Mouse (Mus musculus) stomach, embryonic 15.5 days (tissue): ENCODE measurements around the gene Sec61a1. TPM values are rescaled to one million over a fixed set of nuclear protein-coding genes. Genes with fewer than 3 reads are reported as not detected.

Experiments used
- ATAC-seq: fragments of 200-750 bp; cut with Nextera tagmentation; 2 replicates; pipeline ENCODE4 v1.8.0; 2017; ENCODE audit warnings: low read depth, moderate number of reproducible peaks, moderate TSS enrichment; ENCODE audit not compliant: insufficient read depth, low FRiP score
- H3K27ac ChIP-seq: fragments of 300-500 bp; sonication (generic); 2 replicates; pipeline ENCODE4 v1.5.1; 2015; ENCODE audit warnings: mild to moderate bottlenecking, inconsistent platforms
- H3K27me3 ChIP-seq: fragments of 300-500 bp; sonication (generic); replicated peaks from 2 replicates; pipeline ENCODE4 v1.6.1; 2015; ENCODE audit warnings: inconsistent platforms
- H3K36me3 ChIP-seq: fragments of 300-500 bp; sonication (generic); 2 replicates; pipeline ENCODE4 v1.6.1; 2015; ENCODE audit warnings: inconsistent platforms
- H3K4me1 ChIP-seq: fragments of 300-500 bp; sonication (generic); 2 replicates; pipeline ENCODE4 v1.6.1; 2015; ENCODE audit warnings: inconsistent platforms
- H3K4me2 ChIP-seq: fragments of 300-500 bp; sonication (generic); 2 replicates; pipeline ENCODE4 v1.6.1; 2015; ENCODE audit warnings: mild to moderate bottlenecking, inconsistent platforms
- H3K4me3 ChIP-seq: fragments of 300-500 bp; sonication (generic); replicated peaks from 2 replicates; pipeline ENCODE4 v1.5.1; 2015; ENCODE audit warnings: inconsistent platforms
- H3K9ac ChIP-seq: fragments of 300-500 bp; sonication (generic); 2 replicates; pipeline ENCODE4 v1.6.1; 2015; ENCODE audit warnings: inconsistent platforms
- H3K9me3 ChIP-seq: fragments of 300-500 bp; sonication (generic); 2 replicates; pipeline ENCODE4 v1.6.1; 2016; ENCODE audit warnings: inconsistent platforms
- whole genome bisulfite sequencing: fragments of 180-500 bp; shearing (Covaris S2); methylation state at CpG from one replicate; pipeline ENCODE4 v1.1.7; 2015; 5-methylcytosine and 5-hydroxymethylcytosine counted together
- polyA plus RNA-seq: library from polyadenylated mRNA; unstranded; fragments of >200 nt; fragmentation: Nextera tagmentation; extraction: Ambion mirVana; gene quantifications from 2 replicates; pipeline ENCODE4 v1.2.1, GENCODE M21; 2015

Sec61a1 gene
- polyA plus RNA-seq, 1 experiment from 2014 or later, result 260 TPM

DNA sequence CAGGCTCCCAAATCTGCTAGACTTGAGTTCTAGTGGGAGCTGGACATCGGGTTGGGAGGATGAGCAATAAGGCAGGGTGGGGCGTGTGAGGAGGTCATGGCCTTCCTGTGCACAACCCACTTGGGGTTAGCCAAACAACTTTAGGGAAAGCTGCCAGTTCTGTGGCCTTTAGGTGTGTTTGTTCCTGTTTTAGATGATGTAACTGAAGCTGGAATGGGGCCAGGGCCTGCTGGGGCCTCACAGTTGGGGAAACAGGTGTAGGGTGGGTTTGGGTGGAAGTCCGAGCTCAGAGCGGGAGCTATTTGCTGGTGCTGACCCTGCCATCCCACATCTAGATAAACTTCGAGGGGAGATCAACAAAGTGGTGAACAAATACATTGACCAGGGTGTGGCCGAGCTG is 33.3 kb downstream of the Sec61a1 start:
- ATAC-seq, result no peak
- Histone ChIP-seq H3K9me3 (no peaks in the 10 kb centered on the region), H3K27ac (no peak overlapping the region), H3K27me3 (no peaks in the 10 kb centered on the region), H3K4me1 (no peaks in the 10 kb centered on the region), H3K4me3 (no peak overlapping the region), H3K36me3 (peaks cover 47% of the 10 kb centered on the region), H3K9ac (no peak overlapping the region), H3K4me2 (no peak overlapping the region)
- WGBS, result 65% methylated on average over 6 of the region's 6 CpGs

DNA sequence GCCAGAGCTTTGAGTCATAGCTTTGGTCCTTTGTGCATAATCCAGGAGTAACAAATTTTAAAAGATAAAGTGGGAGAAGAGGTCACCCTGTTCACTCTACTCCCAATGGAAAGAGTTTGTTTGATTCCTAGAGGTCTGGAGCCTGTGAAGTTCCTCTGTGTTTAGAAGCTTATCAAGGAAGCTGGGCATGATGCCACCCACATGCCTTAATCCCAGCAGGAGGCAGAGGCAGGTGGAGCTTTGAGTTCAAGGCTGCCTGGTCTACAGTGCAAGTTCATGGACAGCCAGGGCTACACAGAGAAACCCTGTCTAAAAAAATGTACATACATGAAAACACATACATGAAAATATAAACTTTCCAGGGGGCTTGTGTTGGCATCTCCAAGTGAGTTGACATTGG is 34.8 kb downstream of the Sec61a1 start:
- no peak for ATAC-seq
- H3K4me3 ChIP-seq, result no peak overlapping the region
- H3K27ac ChIP-seq, result no peak overlapping the region
- no peak overlapping the region for H3K9ac ChIP-seq
- H3K36me3 ChIP-seq, result peaks cover 50% of the 10 kb centered on the region
- no peaks in the 10 kb centered on the region for H3K9me3 ChIP-seq
- no peaks in the 10 kb centered on the region for H3K4me1 ChIP-seq
- no peak overlapping the region for H3K4me2 ChIP-seq
- H3K27me3 ChIP-seq, result no peaks in the 10 kb centered on the region

DNA sequence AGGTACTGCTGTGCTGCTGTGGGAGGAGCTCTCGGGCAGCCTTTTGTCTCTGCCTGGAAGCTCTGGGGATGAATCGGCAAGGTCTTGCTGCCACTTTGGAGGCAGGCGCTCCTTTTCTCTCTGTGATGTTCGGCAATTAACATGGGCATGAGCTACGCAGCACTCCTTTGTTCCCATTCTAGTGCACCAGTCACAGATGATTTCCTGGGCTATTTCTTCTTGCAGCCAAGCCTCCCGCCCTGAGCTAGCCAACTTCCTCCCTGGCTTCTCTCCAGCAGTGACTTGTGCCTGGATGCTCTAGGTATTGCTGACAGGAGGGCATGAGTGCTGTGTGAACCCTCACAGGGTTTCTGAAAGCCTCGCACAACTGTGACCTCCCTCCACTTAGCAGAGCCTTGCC is 35.6 kb downstream of the Sec61a1 start:
- Histone ChIP-seq H3K4me1 (no peaks in the 10 kb centered on the region), H3K4me2 (no peak overlapping the region), H3K4me3 (no peak overlapping the region), H3K9me3 (no peaks in the 10 kb centered on the region), H3K27me3 (no peaks in the 10 kb centered on the region), H3K9ac (no peak overlapping the region), H3K27ac (no peak overlapping the region), H3K36me3 (peaks cover 43% of the 10 kb centered on the region)
- no peak for ATAC-seq
- WGBS, result 73% methylated on average over 7 of the region's 7 CpGs

DNA sequence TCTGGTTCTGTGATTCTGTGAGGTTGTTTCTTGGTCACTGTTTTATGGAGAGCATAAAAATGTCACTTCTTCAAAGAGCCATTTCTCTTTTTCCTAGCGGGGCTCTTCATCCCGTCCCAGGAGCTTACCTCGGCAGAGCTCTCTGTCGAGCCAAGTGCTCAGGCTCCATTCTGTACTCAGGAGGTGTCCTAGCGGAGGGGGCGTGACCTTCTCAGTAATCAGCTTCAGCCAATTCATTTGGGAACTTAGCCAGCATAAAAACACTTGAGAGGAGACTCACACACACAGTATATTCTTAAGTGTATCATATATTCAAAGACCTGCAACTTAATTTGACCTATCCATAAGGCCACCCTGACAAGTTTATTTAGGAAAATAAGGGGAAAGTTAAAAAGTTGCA is 38.3 kb downstream of the Sec61a1 start:
- Histone ChIP-seq H3K4me3 (no peak overlapping the region), H3K9ac (no peak overlapping the region), H3K27me3 (no peaks in the 10 kb centered on the region), H3K4me1 (no peaks in the 10 kb centered on the region), H3K9me3 (no peaks in the 10 kb centered on the region), H3K36me3 (peaks cover 41% of the 10 kb centered on the region), H3K27ac (no peak overlapping the region), H3K4me2 (no peak overlapping the region)
- WGBS, result 63% methylated on average over 6 of the region's 6 CpGs
- no peak for ATAC-seq

DNA sequence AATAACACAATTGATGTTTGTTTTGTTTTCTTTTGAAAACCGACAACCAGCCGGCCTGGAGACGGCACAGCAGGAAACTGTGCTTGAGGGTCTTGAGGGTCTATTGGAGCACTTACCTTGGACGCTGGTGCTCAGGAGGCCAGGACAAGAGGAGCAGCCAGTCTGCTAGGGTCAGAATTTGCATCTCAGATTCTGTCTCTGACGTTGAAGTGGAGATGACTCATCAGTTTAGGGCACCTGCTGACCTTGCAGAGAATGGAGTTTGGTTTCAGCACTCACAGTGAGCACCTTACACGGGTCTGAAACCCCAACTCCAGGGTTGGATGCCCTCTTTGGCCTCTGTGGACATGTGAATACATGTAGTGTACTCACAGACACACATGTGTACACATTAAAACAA is 48.8 kb downstream of the Sec61a1 start:
- Histone ChIP-seq H3K4me1 (peaks cover 10% of the 10 kb centered on the region), H3K27me3 (no peaks in the 10 kb centered on the region), H3K4me3 (no peak overlapping the region), H3K9ac (no peak overlapping the region), H3K36me3 (peaks cover 44% of the 10 kb centered on the region), H3K27ac (no peak overlapping the region), H3K4me2 (no peak overlapping the region), H3K9me3 (no peaks in the 10 kb centered on the region)
- WGBS, result 71% methylated on average over 6 of the region's 6 CpGs
- no peak for ATAC-seq

DNA sequence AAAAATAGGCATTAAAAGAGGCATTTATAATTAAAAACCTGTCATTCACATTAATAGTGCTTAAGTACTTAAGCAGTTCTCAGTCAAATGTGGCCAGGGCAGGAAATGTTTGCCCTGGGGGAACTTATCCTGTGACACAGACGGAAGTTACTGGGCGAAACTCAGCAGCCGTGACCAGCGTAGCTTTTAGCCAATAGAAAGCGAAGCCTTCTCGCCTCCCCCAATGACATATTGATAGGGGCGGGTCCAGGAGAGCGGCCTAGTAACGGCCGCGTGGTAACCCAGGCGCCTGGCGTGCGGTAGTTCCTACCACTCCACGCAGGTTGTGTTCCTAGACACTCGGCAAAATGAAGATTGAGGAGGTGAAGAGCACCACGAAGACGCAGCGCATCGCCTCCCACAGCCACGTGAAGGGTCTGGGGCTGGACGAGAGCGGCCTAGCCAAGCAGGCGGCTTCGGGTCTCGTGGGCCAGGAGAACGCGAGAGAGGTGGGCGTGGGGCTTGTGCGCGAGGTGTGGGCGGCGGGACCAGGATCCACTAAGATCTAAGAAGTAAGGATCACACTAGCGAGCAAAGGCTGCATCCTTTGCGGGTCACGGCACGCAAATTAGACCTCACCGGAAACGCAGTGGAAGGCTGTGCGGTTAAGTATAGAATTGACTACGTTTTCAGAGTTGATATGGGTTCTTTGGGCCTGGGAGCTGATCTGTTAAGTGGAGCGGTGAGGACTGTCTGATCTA is 53.4 kb downstream of the Sec61a1 start, which contains the start of gene Ruvbl1:
TSS of gene Ruvbl1 (plus strand) at position 229 of the 740 bp plus-strand sequence.
- Histone ChIP-seq H3K4me1 (peaks cover 10% of the 10 kb centered on the region), H3K9ac (peak within 1 kb of the TSS; percentile 61), H3K27ac (no peak within 1 kb of the TSS), H3K4me3 (peak within 1 kb of the TSS; percentile 70), H3K36me3 (peaks cover 14% of the 10 kb centered on the region), H3K4me2 (peak within 1 kb of the TSS; percentile 75), H3K9me3 (no peaks in the 10 kb centered on the region), H3K27me3 (no peaks in the 10 kb centered on the region)
- peak; percentile 100 for ATAC-seq
- WGBS, result under 1% methylated on average over 42 of the region's 42 CpGs

DNA sequence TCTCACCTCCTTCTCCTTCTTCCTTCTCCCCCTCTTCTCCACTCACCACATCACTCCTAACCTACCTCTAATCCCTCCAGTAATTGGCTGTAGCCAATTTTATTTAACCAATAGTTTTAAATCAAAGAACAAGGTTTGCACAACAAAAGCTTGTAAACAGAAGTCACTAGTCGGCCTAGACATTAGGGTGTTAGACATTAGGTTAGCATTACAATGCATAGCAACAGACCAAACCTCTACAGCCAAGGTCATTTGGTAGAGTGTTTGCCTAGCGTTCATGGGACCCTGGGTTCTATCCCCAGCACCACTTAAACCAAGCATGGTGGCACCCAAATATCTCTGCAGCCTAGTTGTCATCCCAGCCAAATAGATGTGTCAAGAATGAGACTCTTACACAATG is 64.2 kb downstream of the Sec61a1 start:
- no peak for ATAC-seq
- no peak overlapping the region for H3K9ac ChIP-seq

More for the DNA sequence above, 64.2 kb downstream of the Sec61a1 start:
- Histone ChIP-seq H3K4me3 (no peak overlapping the region), H3K27me3 (no peaks in the 10 kb centered on the region), H3K27ac (no peak overlapping the region), H3K9me3 (no peaks in the 10 kb centered on the region), H3K4me1 (no peaks in the 10 kb centered on the region), H3K4me2 (no peak overlapping the region), H3K36me3 (no peaks in the 10 kb centered on the region)
- 60% methylated on average over 2 of the region's 2 CpGs for WGBS

Other genes with a start within 250 kb of the Sec61a1 start
- 35.5 and 36.5 TPM in 2 replicates for gene Eefsec, start 72.4 kb downstream of the Sec61a1 start, polyA plus RNA-seq
- 117 and 124 TPM in 2 replicates for gene Ruvbl1, start 53.5 kb downstream of the Sec61a1 start, polyA plus RNA-seq
- gene Kbtbd12, start 119.0 kb upstream of the Sec61a1 start, polyA plus RNA-seq, result 0.49 and 0.64 TPM in 2 replicates
- gene Mgll, start 205.5 kb upstream of the Sec61a1 start, polyA plus RNA-seq, result 109 and 123 TPM in 2 replicates